In genomic region chr1:11467065-11467643, GRCm38 (mm10) we compare ENCODE assay signal across 30 mouse cellular contexts. TPM values are rescaled to one million over a fixed set of nuclear protein-coding genes. Genes with fewer than 3 reads are reported as not detected.
"Had no signal": no experiment of that assay in that cellular context is flagged by ENCODE, and none has a peak within 500 bp of the region (broad histone marks: within the 10 kb centered on the region; RNA-seq: fewer than 3 reads in every experiment).

No protein-coding gene starts in this region.

- H3K9me3 ChIP-seq: heart, embryonic 10.5 days; heart, embryonic 12.5 days; hindbrain, embryonic 10.5 days; hindbrain, embryonic 12.5 days; kidney, embryonic 15.5 days; limb, embryonic 10.5 days; limb, embryonic 12.5 days; liver, embryonic 13.5 days; liver, embryonic 15.5 days had no signal

- DNase-seq: gastrocnemius, adult 2 months; gastrocnemius, postnatal 10 days; gastrocnemius, postnatal 25 days; heart, adult 18-20 months; heart, postnatal 10 days; heart, postnatal 4 days; kidney, adult 11 months; kidney, adult 2 months; kidney, adult 9 months; kidney, postnatal 14 days; kidney, postnatal 36 days; layer of hippocampus, adult 9-11 months; layer of hippocampus, postnatal 36 days; liver; liver, embryonic 13.5 days had no signal

- H3K4me1 ChIP-seq: heart, embryonic 10.5 days; heart, embryonic 12.5 days; hindbrain, embryonic 10.5 days; hindbrain, embryonic 12.5 days; kidney, embryonic 15.5 days; limb, embryonic 10.5 days; limb, embryonic 12.5 days; liver, embryonic 13.5 days; liver, embryonic 15.5 days had no signal

- H3K4me2 ChIP-seq: heart, embryonic 12.5 days; hindbrain, embryonic 12.5 days; hindbrain, embryonic 14.5 days; kidney, embryonic 15.5 days; limb, embryonic 12.5 days; liver, embryonic 11.5 days; liver, embryonic 13.5 days; liver, embryonic 15.5 days had no signal

- H3K27ac ChIP-seq: gastrocnemius, adult 2 months; heart, embryonic 10.5 days; hindbrain, embryonic 10.5 days; hindbrain, embryonic 12.5 days; hindbrain, embryonic 14.5 days; kidney, embryonic 15.5 days; kidney, postnatal 0 days; limb, embryonic 10.5 days; limb, embryonic 12.5 days; liver, embryonic 13.5 days; liver, embryonic 15.5 days had no signal

- H3K36me3 ChIP-seq: heart, embryonic 10.5 days; heart, embryonic 12.5 days; hindbrain, embryonic 10.5 days; hindbrain, embryonic 12.5 days; kidney, embryonic 15.5 days; limb, embryonic 10.5 days; limb, embryonic 12.5 days; liver, embryonic 13.5 days; liver, embryonic 15.5 days had no signal

- H3K27me3 ChIP-seq: heart, embryonic 12.5 days; hindbrain, embryonic 12.5 days; kidney, embryonic 15.5 days; limb, embryonic 12.5 days; liver, embryonic 13.5 days; liver, embryonic 15.5 days had no signal

- ATAC-seq: hindbrain, embryonic 16.5 days; intestine, embryonic 16.5 days had no signal

- H3K9ac ChIP-seq: heart, embryonic 12.5 days; hindbrain, embryonic 12.5 days; hindbrain, embryonic 14.5 days; kidney, embryonic 15.5 days; limb, embryonic 12.5 days; liver, embryonic 13.5 days; liver, embryonic 15.5 days had no signal

- H3K4me3 ChIP-seq: gastrocnemius, adult 2 months; heart, embryonic 10.5 days; heart, embryonic 12.5 days; hindbrain, embryonic 10.5 days; hindbrain, embryonic 12.5 days; kidney, embryonic 15.5 days; limb, embryonic 10.5 days; limb, embryonic 12.5 days; liver, embryonic 13.5 days; liver, embryonic 15.5 days had no signal

RNA-seq across cellular contexts. Expression of gene A830018L16Rik, which starts 53.2 kb away (rescaled TPM):
- total RNA-seq: gastrocnemius, adult 2 months; granulocyte monocyte progenitor cell, adult 5-6 weeks; heart, postnatal 25 days had no signal
